ENCODE assay signal across 9 mouse cellular contexts in the genomic region with DNA sequence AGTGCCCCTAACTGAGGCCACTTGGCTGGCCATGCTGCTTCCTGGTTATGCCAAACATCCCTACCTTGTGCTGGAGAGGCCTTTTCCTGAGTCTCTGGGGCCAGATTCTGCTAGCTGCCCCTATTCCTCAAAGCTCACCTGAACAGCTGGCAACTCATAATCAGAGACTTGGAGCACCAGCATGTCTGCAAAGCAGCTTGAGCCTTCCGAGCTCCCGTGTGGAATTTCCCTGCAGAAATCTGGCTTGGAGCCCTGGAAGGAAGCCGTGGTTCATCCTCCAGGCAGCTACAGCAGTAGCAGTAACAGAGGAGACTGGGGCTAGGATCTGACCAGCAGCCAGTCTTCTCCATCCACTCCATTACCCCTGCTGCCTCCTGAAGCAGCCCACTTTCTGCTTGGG. TPM values are rescaled to one million over a fixed set of nuclear protein-coding genes. Genes with fewer than 3 reads are reported as not detected.
DNase-seq lines count a peak whose midpoint lies in the region; ATAC-seq and TF ChIP-seq lines count a peak whose summit lies in the region.
"Had no signal": no experiment of that assay in that cellular context is flagged by ENCODE, and none has a peak within 500 bp of the region (broad histone marks: within the 10 kb centered on the region; RNA-seq: fewer than 3 reads in every experiment).

No protein-coding gene starts in this region.

- peak; percentile 97 for DNase-seq in heart, adult 11 months
- DNase-seq in NIH3T3 (ENCODE audit: low read depth), result peak; percentile 40
- peak; percentile 72 for DNase-seq in gastrocnemius, postnatal 10 days
- peak in 1 of 2 experiments; percentile 64 for DNase-seq in left cerebral cortex, adult 2 months (ENCODE audit: extremely low spot score in 1 of 2, low spot score in 2 of 2)
- DNase-seq in natural killer cell, adult 2 months (ENCODE audit: low spot score in 2 of 2), result no peak
- DNase-seq: liver, embryonic 13.5 days had no signal

- no peak overlapping the region for H3K27ac ChIP-seq in heart, embryonic 12.5 days (ENCODE audit: poor library complexity, severe bottlenecking)
- peak overlapping the region; percentile 47 for H3K27ac ChIP-seq in left cerebral cortex, adult 2 months
- H3K27ac ChIP-seq in neural tube, embryonic 15.5 days (replicated peaks), result no peak overlapping the region
- H3K27ac ChIP-seq: liver, embryonic 13.5 days had no signal

- no peaks in the 10 kb centered on the region for H3K27me3 ChIP-seq in heart, embryonic 12.5 days (replicated peaks)
- H3K27me3 ChIP-seq in neural tube, embryonic 15.5 days (replicated peaks), result no peaks in the 10 kb centered on the region
- H3K27me3 ChIP-seq: liver, embryonic 13.5 days had no signal

- no peaks in the 10 kb centered on the region for H3K4me1 ChIP-seq in heart, embryonic 12.5 days (replicated peaks)
- H3K4me1 ChIP-seq in neural tube, embryonic 15.5 days, result peaks cover 4% of the 10 kb centered on the region; the same call in 1 of the 2 replicates
- H3K4me1 ChIP-seq: liver, embryonic 13.5 days had no signal

- no peak overlapping the region for H3K9ac ChIP-seq in heart, embryonic 12.5 days
- H3K9ac ChIP-seq in neural tube, embryonic 15.5 days (replicated peaks), result no peak overlapping the region
- H3K9ac ChIP-seq: liver, embryonic 13.5 days had no signal

- TF ChIP-seq CTCF in left cerebral cortex, adult 2 months (IDR thresholded peaks at IDR 0.05), result no peak

- ATAC-seq in heart, embryonic 12.5 days (ENCODE audit: insufficient number of reproducible peaks, low FRiP score), result no peak
- ATAC-seq in granulocyte monocyte progenitor cell, adult 5-6 weeks (replicated peaks; ENCODE audit: poor library complexity, severe bottlenecking), result no peak
- ATAC-seq in neural tube, embryonic 15.5 days (ENCODE audit: low FRiP score), result no peak

- WGBS in heart, embryonic 12.5 days, result 82% methylated on average over 3 of the region's 3 CpGs
- WGBS in neural tube, embryonic 15.5 days, result 74% methylated on average over 3 of the region's 3 CpGs

- H3K36me3 ChIP-seq in heart, embryonic 12.5 days, result peaks cover 76% of the 10 kb centered on the region
- H3K36me3 ChIP-seq in neural tube, embryonic 15.5 days, result peaks cover 59% of the 10 kb centered on the region

- H3K9me3 ChIP-seq in heart, embryonic 12.5 days (replicated peaks), result no peaks in the 10 kb centered on the region
- no peaks in the 10 kb centered on the region for H3K9me3 ChIP-seq in neural tube, embryonic 15.5 days (replicated peaks)
- H3K9me3 ChIP-seq: liver, embryonic 13.5 days had no signal

- no peak overlapping the region for H3K4me2 ChIP-seq in heart, embryonic 12.5 days
- H3K4me2 ChIP-seq in neural tube, embryonic 15.5 days, result no peak overlapping the region
- H3K4me2 ChIP-seq: liver, embryonic 13.5 days had no signal

- H3K4me3 ChIP-seq in heart, embryonic 12.5 days, result no peak overlapping the region
- H3K4me3 ChIP-seq in left cerebral cortex, adult 2 months, result no peak overlapping the region
- H3K4me3 ChIP-seq in neural tube, embryonic 15.5 days (replicated peaks), result no peak overlapping the region
- H3K4me3 ChIP-seq: liver, embryonic 13.5 days had no signal

- intact Hi-C loops in left cerebral cortex, adult 2 months (cut with DNase I), result no loop called here

RNA-seq across cellular contexts. Expression of a gene that starts 6.0 kb away (rescaled TPM):
- polyA plus RNA-seq in heart, embryonic 12.5 days (2016; fragmentation: Nextera tagmentation; extraction: Ambion mirVana), result 16.2 and 16.9 TPM in 2 replicates
- 1 to 10 TPM; 5.8 to 9.7 TPM for total RNA-seq in gastrocnemius, postnatal 10 days (2021)
- 10 to 100 TPM; 43.1 to 45.2 TPM for total RNA-seq in left cerebral cortex, adult 2 months (2021)
- total RNA-seq in granulocyte monocyte progenitor cell, adult 5-6 weeks (2014; fragmentation: Nextera tagmentation), result 24.1 and 24.9 TPM in 2 replicates
- 6.9 and 20.8 TPM in 2 replicates for total RNA-seq in granulocyte monocyte progenitor cell, adult 5-6 weeks (2017)
- 44.8 and 52.5 TPM in 2 replicates for polyA plus RNA-seq in neural tube, embryonic 15.5 days (2015; fragmentation: Nextera tagmentation; extraction: Ambion mirVana)

RNA-seq across cellular contexts. Expression of a gene that starts 20.7 kb away (rescaled TPM):
- 50.0 and 54.1 TPM in 2 replicates for polyA plus RNA-seq in heart, embryonic 12.5 days (2016; fragmentation: Nextera tagmentation; extraction: Ambion mirVana)
- total RNA-seq in gastrocnemius, postnatal 10 days (2021), result 10 to 100 TPM; 25.2 to 30.8 TPM
- total RNA-seq in left cerebral cortex, adult 2 months (2021), result 10 to 100 TPM; 45.2 to 51.2 TPM
- 34.1 and 43.2 TPM in 2 replicates for total RNA-seq in granulocyte monocyte progenitor cell, adult 5-6 weeks (2014; fragmentation: Nextera tagmentation)
- 38.6 and 39.2 TPM in 2 replicates for total RNA-seq in granulocyte monocyte progenitor cell, adult 5-6 weeks (2017)
- 83.5 and 83.7 TPM in 2 replicates for polyA plus RNA-seq in neural tube, embryonic 15.5 days (2015; fragmentation: Nextera tagmentation; extraction: Ambion mirVana)

RNA-seq across cellular contexts. Expression of a gene that starts 21.2 kb away (rescaled TPM):
- 33.8 and 33.9 TPM in 2 replicates for polyA plus RNA-seq in heart, embryonic 12.5 days (2016; fragmentation: Nextera tagmentation; extraction: Ambion mirVana)
- total RNA-seq in gastrocnemius, postnatal 10 days (2021), result 10 to 100 TPM; 13.1 to 18.3 TPM
- 10 to 100 TPM; 80.3 to 80.5 TPM for total RNA-seq in left cerebral cortex, adult 2 months (2021)
- total RNA-seq in granulocyte monocyte progenitor cell, adult 5-6 weeks (2014; fragmentation: Nextera tagmentation), result 12.8 and 18.3 TPM in 2 replicates
- 29.8 and 35.7 TPM in 2 replicates for total RNA-seq in granulocyte monocyte progenitor cell, adult 5-6 weeks (2017)
- polyA plus RNA-seq in neural tube, embryonic 15.5 days (2015; fragmentation: Nextera tagmentation; extraction: Ambion mirVana), result 71.1 and 81.9 TPM in 2 replicates

Comparison
In these comparisons a context has a peak if more than half of its experiments do, and no peak if none do; other contexts are left out.
1. DNase-seq: peak in heart, adult 11 months (single experiment), NIH3T3 (single experiment) and gastrocnemius, postnatal 10 days (single experiment); none in natural killer cell, adult 2 months (0 of 2).